Mouse (Mus musculus) stomach, postnatal 0 days (tissue): ENCODE results near the gene Exd1.

Experiments used
- CTCF ChIP-seq: IDR thresholded peaks from 2 replicates; pipeline ENCODE4 v1.5.1; 2016; ENCODE audit warnings: antibody characterized with exemption, low read depth, mild to moderate bottlenecking, moderate library complexity
- EP300 ChIP-seq: optimal IDR thresholded peaks from 2 replicates; pipeline ENCODE3; 2016; ENCODE audit warnings: antibody characterized with exemption

GRCm38 (mm10) chr2:119491953-119492352, 55.5 kb downstream of the Exd1 start:
- no peak for TF ChIP-seq CTCF
- no peak for TF ChIP-seq EP300
